Mouse (Mus musculus): ENCODE measurements around the gene Pard3. TPM values are rescaled to one million over a fixed set of nuclear protein-coding genes. Genes with fewer than 3 reads are reported as not detected.

The Pard3 gene
- polyA plus RNA-seq, 1 experiment from 2014 or later = 30.9 TPM

- Histone ChIP-seq H3K4me3 (ENCODE audit: low read depth, low read length) (no peak overlapping the region), H3K36me3 (ENCODE audit: control insufficient read depth, insufficient read depth, low read length) (no peaks in the 10 kb centered on the region), H3K4me1 (replicated peaks; ENCODE audit: control insufficient read depth, insufficient read depth, low read length) (no peaks in the 10 kb centered on the region), H3K27ac (ENCODE audit: low read depth, low read length) (no peak overlapping the region), H3K4me2 (replicated peaks; ENCODE audit: low read depth, low read length) (no peak overlapping the region), H3K9me3 (ENCODE audit: control insufficient read depth, low read length) (no peaks in the 10 kb centered on the region), H3K9ac (ENCODE audit: low read depth, low read length) (no peak overlapping the region), H3K27me3 (ENCODE audit: control insufficient read depth, insufficient read depth, low read length) (no peaks in the 10 kb centered on the region)
- no peak for ATAC-seq (ENCODE audit: low FRiP score)
- 90% methylated on average over 7 of the region's 7 CpGs for WGBS
- no peak for DNase-seq (ENCODE audit: low spot score)
Measured at GRCm38 (mm10) chr8:127341046-127341445, 277.4 kb downstream of the Pard3 start.

GRCm38 (mm10) chr8:127343115-127343514 lies 279.4 kb downstream of the Pard3 start:
- no peak for DNase-seq (ENCODE audit: low spot score)
- Histone ChIP-seq H3K27me3 (ENCODE audit: control insufficient read depth, insufficient read depth, low read length) (no peaks in the 10 kb centered on the region), H3K9ac (ENCODE audit: low read depth, low read length) (no peak overlapping the region), H3K9me3 (ENCODE audit: control insufficient read depth, low read length) (no peaks in the 10 kb centered on the region), H3K4me1 (replicated peaks; ENCODE audit: control insufficient read depth, insufficient read depth, low read length) (no peaks in the 10 kb centered on the region), H3K4me2 (replicated peaks; ENCODE audit: low read depth, low read length) (no peak overlapping the region), H3K27ac (ENCODE audit: low read depth, low read length) (no peak overlapping the region), H3K4me3 (ENCODE audit: low read depth, low read length) (no peak overlapping the region), H3K36me3 (ENCODE audit: control insufficient read depth, insufficient read depth, low read length) (no peaks in the 10 kb centered on the region)
- 42% methylated on average over 2 of the region's 2 CpGs for WGBS
- no peak for ATAC-seq (ENCODE audit: low FRiP score)

GRCm38 (mm10) chr8:127344421-127344820 lies 280.7 kb downstream of the Pard3 start:
- H3K27me3 ChIP-seq (ENCODE audit: control insufficient read depth, insufficient read depth, low read length) = no peaks in the 10 kb centered on the region
- no peak for ATAC-seq (ENCODE audit: low FRiP score)
- H3K27ac ChIP-seq (ENCODE audit: low read depth, low read length) = no peak overlapping the region
- no peaks in the 10 kb centered on the region for H3K4me1 ChIP-seq (replicated peaks; ENCODE audit: control insufficient read depth, insufficient read depth, low read length)
- H3K4me3 ChIP-seq (ENCODE audit: low read depth, low read length) = no peak overlapping the region
- WGBS = 92% methylated on average over 3 of the region's 3 CpGs
- no peaks in the 10 kb centered on the region for H3K36me3 ChIP-seq (ENCODE audit: control insufficient read depth, insufficient read depth, low read length)
- no peak overlapping the region for H3K4me2 ChIP-seq (replicated peaks; ENCODE audit: low read depth, low read length)
- no peak overlapping the region for H3K9ac ChIP-seq (ENCODE audit: low read depth, low read length)
- no peaks in the 10 kb centered on the region for H3K9me3 ChIP-seq (ENCODE audit: control insufficient read depth, low read length)
- DNase-seq (ENCODE audit: low spot score) = no peak

GRCm38 (mm10) chr8:127345912-127346423 lies 282.3 kb downstream of the Pard3 start:
- DNase-seq (ENCODE audit: low spot score) (no peak), ATAC-seq (ENCODE audit: low FRiP score) (no peak)
- Histone ChIP-seq H3K4me3 (ENCODE audit: low read depth, low read length) (no peak overlapping the region), H3K27ac (ENCODE audit: low read depth, low read length) (no peak overlapping the region), H3K27me3 (ENCODE audit: control insufficient read depth, insufficient read depth, low read length) (no peaks in the 10 kb centered on the region), H3K4me2 (replicated peaks; ENCODE audit: low read depth, low read length) (no peak overlapping the region), H3K4me1 (replicated peaks; ENCODE audit: control insufficient read depth, insufficient read depth, low read length) (no peaks in the 10 kb centered on the region), H3K9me3 (ENCODE audit: control insufficient read depth, low read length) (no peaks in the 10 kb centered on the region), H3K36me3 (ENCODE audit: control insufficient read depth, insufficient read depth, low read length) (no peaks in the 10 kb centered on the region), H3K9ac (ENCODE audit: low read depth, low read length) (no peak overlapping the region)
- WGBS = 95% methylated on average over 1 of the region's 1 CpGs

GRCm38 (mm10) chr8:127347890-127348495 lies 284.3 kb downstream of the Pard3 start:
- Histone ChIP-seq H3K27ac (ENCODE audit: low read depth, low read length) (no peak overlapping the region), H3K27me3 (ENCODE audit: control insufficient read depth, insufficient read depth, low read length) (no peaks in the 10 kb centered on the region), H3K9me3 (ENCODE audit: control insufficient read depth, low read length) (no peaks in the 10 kb centered on the region), H3K4me1 (replicated peaks; ENCODE audit: control insufficient read depth, insufficient read depth, low read length) (no peaks in the 10 kb centered on the region), H3K36me3 (ENCODE audit: control insufficient read depth, insufficient read depth, low read length) (no peaks in the 10 kb centered on the region), H3K4me3 (ENCODE audit: low read depth, low read length) (no peak overlapping the region), H3K4me2 (replicated peaks; ENCODE audit: low read depth, low read length) (no peak overlapping the region), H3K9ac (ENCODE audit: low read depth, low read length) (no peak overlapping the region)
- 94% methylated on average over 2 of the region's 2 CpGs for WGBS
- DNase-seq (ENCODE audit: low spot score) (no peak), ATAC-seq (ENCODE audit: low FRiP score) (no peak)

GRCm38 (mm10) chr8:127361796-127362195 lies 298.1 kb downstream of the Pard3 start:
- DNase-seq (ENCODE audit: low spot score) (no peak), ATAC-seq (ENCODE audit: low FRiP score) (no peak)
- H3K4me2 ChIP-seq (replicated peaks; ENCODE audit: low read depth, low read length) = no peak overlapping the region
- no peak overlapping the region for H3K4me3 ChIP-seq (ENCODE audit: low read depth, low read length)
- H3K9ac ChIP-seq (ENCODE audit: low read depth, low read length) = no peak overlapping the region
- H3K27ac ChIP-seq (ENCODE audit: low read depth, low read length) = no peak overlapping the region
- no peaks in the 10 kb centered on the region for H3K4me1 ChIP-seq (replicated peaks; ENCODE audit: control insufficient read depth, insufficient read depth, low read length)
- no peaks in the 10 kb centered on the region for H3K9me3 ChIP-seq (ENCODE audit: control insufficient read depth, low read length)
- no peaks in the 10 kb centered on the region for H3K27me3 ChIP-seq (ENCODE audit: control insufficient read depth, insufficient read depth, low read length)
- H3K36me3 ChIP-seq (ENCODE audit: control insufficient read depth, insufficient read depth, low read length) = no peaks in the 10 kb centered on the region

- WGBS = 54% methylated on average over 3 of the region's 3 CpGs
- no peak overlapping the region for H3K4me2 ChIP-seq (replicated peaks; ENCODE audit: low read depth, low read length)
- no peak overlapping the region for H3K9ac ChIP-seq (ENCODE audit: low read depth, low read length)
- no peak overlapping the region for H3K27ac ChIP-seq (ENCODE audit: low read depth, low read length)
- no peaks in the 10 kb centered on the region for H3K27me3 ChIP-seq (ENCODE audit: control insufficient read depth, insufficient read depth, low read length)
- H3K4me1 ChIP-seq (replicated peaks; ENCODE audit: control insufficient read depth, insufficient read depth, low read length) = no peaks in the 10 kb centered on the region
- H3K9me3 ChIP-seq (ENCODE audit: control insufficient read depth, low read length) = no peaks in the 10 kb centered on the region
- no peak for DNase-seq (ENCODE audit: low spot score)
- H3K36me3 ChIP-seq (ENCODE audit: control insufficient read depth, insufficient read depth, low read length) = no peaks in the 10 kb centered on the region
- no peak for ATAC-seq (ENCODE audit: low FRiP score)
- no peak overlapping the region for H3K4me3 ChIP-seq (ENCODE audit: low read depth, low read length)
Measured at GRCm38 (mm10) chr8:127368347-127368746, 304.7 kb downstream of the Pard3 start.

- WGBS = 94% methylated on average over 16 of the region's 16 CpGs
Measured at GRCm38 (mm10) chr8:127371326-127371949, 307.7 kb downstream of the Pard3 start.

GRCm38 (mm10) chr8:127377775-127378174 lies 314.1 kb downstream of the Pard3 start:
- WGBS = 81% methylated on average over 2 of the region's 2 CpGs
- no peaks in the 10 kb centered on the region for H3K36me3 ChIP-seq (ENCODE audit: control insufficient read depth, insufficient read depth, low read length)
- no peaks in the 10 kb centered on the region for H3K4me1 ChIP-seq (replicated peaks; ENCODE audit: control insufficient read depth, insufficient read depth, low read length)
- H3K4me2 ChIP-seq (replicated peaks; ENCODE audit: low read depth, low read length) = no peak overlapping the region
- no peak overlapping the region for H3K4me3 ChIP-seq (ENCODE audit: low read depth, low read length)
- no peaks in the 10 kb centered on the region for H3K27me3 ChIP-seq (ENCODE audit: control insufficient read depth, insufficient read depth, low read length)
- DNase-seq (ENCODE audit: low spot score) = no peak
- ATAC-seq (ENCODE audit: low FRiP score) = no peak
- no peak overlapping the region for H3K27ac ChIP-seq (ENCODE audit: low read depth, low read length)
- H3K9ac ChIP-seq (ENCODE audit: low read depth, low read length) = no peak overlapping the region
- H3K9me3 ChIP-seq (ENCODE audit: control insufficient read depth, low read length) = no peaks in the 10 kb centered on the region

More at GRCm38 (mm10) chr8:127371326-127371949, 307.7 kb downstream of the Pard3 start:
- Histone ChIP-seq H3K4me1 (replicated peaks; ENCODE audit: control insufficient read depth, insufficient read depth, low read length) (no peaks in the 10 kb centered on the region), H3K4me2 (replicated peaks; ENCODE audit: low read depth, low read length) (no peak overlapping the region), H3K9ac (ENCODE audit: low read depth, low read length) (no peak overlapping the region), H3K36me3 (ENCODE audit: control insufficient read depth, insufficient read depth, low read length) (no peaks in the 10 kb centered on the region), H3K4me3 (ENCODE audit: low read depth, low read length) (no peak overlapping the region), H3K27me3 (ENCODE audit: control insufficient read depth, insufficient read depth, low read length) (no peaks in the 10 kb centered on the region), H3K27ac (ENCODE audit: low read depth, low read length) (no peak overlapping the region), H3K9me3 (ENCODE audit: control insufficient read depth, low read length) (no peaks in the 10 kb centered on the region)
- ATAC-seq (ENCODE audit: low FRiP score) = no peak
- DNase-seq (ENCODE audit: low spot score) = no peak
